Mouse (Mus musculus): Measurements from ENCODE around the gene 4933424G06Rik. TPM values are rescaled to one million over a fixed set of nuclear protein-coding genes. Genes with fewer than 3 reads are reported as not detected.

4933424G06Rik gene
- total RNA-seq, 1 experiment from 2014 or later: not detected

- peak; percentile 25; the same call in 1 of the 2 replicates for ATAC-seq (ENCODE audit: extremely low read depth, insufficient number of reproducible peaks, low FRiP score, poor library complexity, severe bottlenecking)
Measured at GRCm38 (mm10) chr1:36761568-36761967, 51.6 kb downstream of the 4933424G06Rik start, which contains the start of gene Zap70. Zap70 (plus strand) TSS chr1:36761798.

GRCm38 (mm10) chr1:36766431-36767205, 56.7 kb downstream of the 4933424G06Rik start:
- no peak for ATAC-seq (ENCODE audit: extremely low read depth, insufficient number of reproducible peaks, low FRiP score, poor library complexity, severe bottlenecking)

- no peak for ATAC-seq (ENCODE audit: extremely low read depth, insufficient number of reproducible peaks, low FRiP score, poor library complexity, severe bottlenecking)
Measured at GRCm38 (mm10) chr1:36767321-36767720, 57.4 kb downstream of the 4933424G06Rik start.

GRCm38 (mm10) chr1:36768786-36769185, 58.8 kb downstream of the 4933424G06Rik start:
- no peak for ATAC-seq (ENCODE audit: extremely low read depth, insufficient number of reproducible peaks, low FRiP score, poor library complexity, severe bottlenecking)

- ATAC-seq (ENCODE audit: extremely low read depth, insufficient number of reproducible peaks, low FRiP score, poor library complexity, severe bottlenecking): no peak
Measured at GRCm38 (mm10) chr1:36769951-36770350, 60.0 kb downstream of the 4933424G06Rik start.

GRCm38 (mm10) chr1:36770998-36771397, 61.0 kb downstream of the 4933424G06Rik start:
- ATAC-seq (ENCODE audit: extremely low read depth, insufficient number of reproducible peaks, low FRiP score, poor library complexity, severe bottlenecking): no peak

GRCm38 (mm10) chr1:36772198-36772934, 62.4 kb downstream of the 4933424G06Rik start:
- ATAC-seq (ENCODE audit: extremely low read depth, insufficient number of reproducible peaks, low FRiP score, poor library complexity, severe bottlenecking): no peak

- no peak for ATAC-seq (ENCODE audit: extremely low read depth, insufficient number of reproducible peaks, low FRiP score, poor library complexity, severe bottlenecking)
Measured at GRCm38 (mm10) chr1:36780793-36781192, 70.8 kb downstream of the 4933424G06Rik start.

- ATAC-seq (ENCODE audit: extremely low read depth, insufficient number of reproducible peaks, low FRiP score, poor library complexity, severe bottlenecking): no peak
Measured at GRCm38 (mm10) chr1:36782476-36782875, 72.5 kb downstream of the 4933424G06Rik start.

GRCm38 (mm10) chr1:36784365-36785134, 74.6 kb downstream of the 4933424G06Rik start:
- peak; percentile 36; the same call in 1 of the 2 replicates for ATAC-seq (ENCODE audit: extremely low read depth, insufficient number of reproducible peaks, low FRiP score, poor library complexity, severe bottlenecking)

- ATAC-seq (ENCODE audit: extremely low read depth, insufficient number of reproducible peaks, low FRiP score, poor library complexity, severe bottlenecking): no peak
Measured at GRCm38 (mm10) chr1:36785238-36785641, 75.3 kb downstream of the 4933424G06Rik start.

GRCm38 (mm10) chr1:36786377-36786776, 76.4 kb downstream of the 4933424G06Rik start:
- no peak for ATAC-seq (ENCODE audit: extremely low read depth, insufficient number of reproducible peaks, low FRiP score, poor library complexity, severe bottlenecking)

- no peak for ATAC-seq (ENCODE audit: extremely low read depth, insufficient number of reproducible peaks, low FRiP score, poor library complexity, severe bottlenecking)
Measured at GRCm38 (mm10) chr1:36789416-36789815, 79.5 kb downstream of the 4933424G06Rik start.

GRCm38 (mm10) chr1:36796711-36797110, 86.8 kb downstream of the 4933424G06Rik start:
- no peak for ATAC-seq (ENCODE audit: extremely low read depth, insufficient number of reproducible peaks, low FRiP score, poor library complexity, severe bottlenecking)

- peak; percentile 75 for ATAC-seq (ENCODE audit: extremely low read depth, insufficient number of reproducible peaks, low FRiP score, poor library complexity, severe bottlenecking)
Measured at GRCm38 (mm10) chr1:36797481-36797880, 87.5 kb downstream of the 4933424G06Rik start.

GRCm38 (mm10) chr1:36800379-36801011, 90.5 kb downstream of the 4933424G06Rik start:
- ATAC-seq (ENCODE audit: extremely low read depth, insufficient number of reproducible peaks, low FRiP score, poor library complexity, severe bottlenecking): no peak

- no peak for ATAC-seq (ENCODE audit: extremely low read depth, insufficient number of reproducible peaks, low FRiP score, poor library complexity, severe bottlenecking)
Measured at GRCm38 (mm10) chr1:36804259-36804658, 94.3 kb downstream of the 4933424G06Rik start.

GRCm38 (mm10) chr1:36804833-36805232, 94.9 kb downstream of the 4933424G06Rik start:
- ATAC-seq (ENCODE audit: extremely low read depth, insufficient number of reproducible peaks, low FRiP score, poor library complexity, severe bottlenecking): no peak
